Mouse (Mus musculus) small intestine, adult 2 months (tissue): ENCODE data around the gene Agap1.

Experiments used
- CTCF ChIP-seq: fragments of 200-500 bp; IDR thresholded peaks from 2 replicates; pipeline ENCODE4 v1.5.1; 2012; ENCODE audit warnings: low read depth, mild to moderate bottlenecking, control low read depth, inconsistent platforms, low read length, moderate library complexity, mixed read lengths; ENCODE audit not compliant: insufficient replicate concordance, insufficient read length; ENCODE audit errors: extremely low read depth
- POLR2A ChIP-seq: fragments of 200-500 bp; IDR thresholded peaks from 2 replicates; pipeline ENCODE4 v1.6.1; 2012; ENCODE audit warnings: low read depth, mild to moderate bottlenecking, control low read depth, inconsistent platforms, low read length, moderate library complexity

GRCm38 (mm10) chr1:89426137-89426536 lies 28.5 kb upstream of the Agap1 start:
- no peak for TF ChIP-seq POLR2A
- TF ChIP-seq CTCF: no peak
